Mouse (Mus musculus) hindbrain, embryonic 15.5 days (tissue): ENCODE results near the gene Gm5136. TPM values are rescaled to one million over a fixed set of nuclear protein-coding genes. Genes with fewer than 3 reads are reported as not detected.

ENCODE experiments used
- ATAC-seq: fragments of 200-750 bp; cut with Nextera tagmentation; 2 replicates; pipeline ENCODE4 v1.8.0; 2017; ENCODE audit warnings: low read depth, moderate number of reproducible peaks, moderate TSS enrichment; ENCODE audit not compliant: low FRiP score
- H3K27ac ChIP-seq: fragments of 300-500 bp; sonication (generic); replicated peaks from 2 replicates; pipeline ENCODE4 v1.5.1; 2015; ENCODE audit warnings: mild to moderate bottlenecking, inconsistent platforms
- H3K27me3 ChIP-seq: fragments of 300-500 bp; sonication (generic); 2 replicates; pipeline ENCODE4 v1.6.1; 2015; ENCODE audit warnings: control low read depth, inconsistent platforms
- H3K36me3 ChIP-seq: fragments of 300-500 bp; sonication (generic); 2 replicates; pipeline ENCODE4 v1.6.1; 2015; ENCODE audit warnings: control low read depth, inconsistent platforms
- H3K4me1 ChIP-seq: fragments of 300-500 bp; sonication (generic); replicated peaks from 2 replicates; pipeline ENCODE4 v1.6.1; 2015; ENCODE audit warnings: control low read depth, inconsistent platforms
- H3K4me2 ChIP-seq: fragments of 300-500 bp; sonication (generic); 2 replicates; pipeline ENCODE4 v1.6.1; 2015; ENCODE audit warnings: moderate library complexity, mild to moderate bottlenecking, inconsistent platforms
- H3K4me3 ChIP-seq: fragments of 300-500 bp; sonication (generic); 2 replicates; pipeline ENCODE4 v1.5.1; 2015; ENCODE audit warnings: mild to moderate bottlenecking, inconsistent platforms
- H3K9ac ChIP-seq: fragments of 300-500 bp; sonication (generic); 2 replicates; pipeline ENCODE4 v1.6.1; 2015; ENCODE audit warnings: inconsistent platforms
- H3K9me3 ChIP-seq: fragments of 300-500 bp; sonication (generic); 2 replicates; pipeline ENCODE4 v1.6.1; 2016; ENCODE audit warnings: control low read depth, inconsistent platforms
- WGBS: fragments of 180-500 bp; shearing (Covaris S2); methylation state at CpG from one replicate; pipeline ENCODE4 v1.1.7; 2015; 5-methylcytosine and 5-hydroxymethylcytosine counted together
- polyA plus RNA-seq: library from polyadenylated mRNA; unstranded; fragments of >200 nt; fragmentation: Nextera tagmentation; extraction: Ambion mirVana; gene quantifications from 2 replicates; pipeline ENCODE4 v1.2.1, GENCODE M21; 2015

Gene Gm5136
- polyA plus RNA-seq, 1 experiment from 2014 or later: 0.21 TPM

DNA sequence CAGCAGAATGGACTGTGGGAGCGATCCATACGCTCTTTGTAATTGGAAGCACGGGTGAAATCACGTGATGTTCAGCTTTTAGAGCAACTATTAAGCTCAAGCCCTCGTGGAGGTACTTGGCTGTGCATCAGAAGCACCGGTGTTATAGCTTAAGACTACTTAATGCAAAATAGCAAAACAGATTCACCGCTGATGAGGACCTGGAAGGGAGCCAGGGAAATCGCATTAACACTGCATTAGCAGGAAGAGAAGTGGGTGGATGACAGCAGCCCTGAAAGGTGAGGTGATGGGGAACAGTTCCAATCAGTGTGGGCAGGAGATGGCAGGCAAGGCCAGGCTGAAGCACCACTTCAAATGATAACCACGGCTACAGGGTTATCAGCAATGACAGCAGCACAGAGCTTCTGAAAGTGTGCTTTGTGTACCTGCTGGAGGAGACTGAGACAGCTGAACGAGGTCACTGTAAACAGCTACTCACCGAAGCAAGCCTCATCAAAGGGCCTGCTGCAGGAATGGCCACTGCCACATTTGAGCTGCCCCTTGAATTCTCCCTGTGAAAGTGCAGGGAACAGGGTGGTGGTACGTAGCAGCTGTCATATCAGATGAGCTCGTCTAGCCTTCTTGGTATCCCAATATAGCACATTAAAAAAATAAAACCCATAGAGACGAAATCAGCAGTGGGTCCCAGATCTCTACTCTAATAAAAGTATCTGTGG, 20.1 kb downstream of the Gm5136 start:
- no peak overlapping the region for H3K4me2 ChIP-seq
- peaks cover 16% of the 10 kb centered on the region; the same call in 1 of the 2 replicates for H3K4me1 ChIP-seq
- peak; percentile 74 for ATAC-seq
- no peaks in the 10 kb centered on the region for H3K36me3 ChIP-seq
- H3K4me3 ChIP-seq: no peak overlapping the region
- WGBS: 55% methylated on average over 14 of the region's 14 CpGs
- no peak overlapping the region for H3K9ac ChIP-seq
- H3K27me3 ChIP-seq: no peaks in the 10 kb centered on the region
- H3K27ac ChIP-seq: peak overlapping the region; percentile 23
- no peaks in the 10 kb centered on the region for H3K9me3 ChIP-seq

DNA sequence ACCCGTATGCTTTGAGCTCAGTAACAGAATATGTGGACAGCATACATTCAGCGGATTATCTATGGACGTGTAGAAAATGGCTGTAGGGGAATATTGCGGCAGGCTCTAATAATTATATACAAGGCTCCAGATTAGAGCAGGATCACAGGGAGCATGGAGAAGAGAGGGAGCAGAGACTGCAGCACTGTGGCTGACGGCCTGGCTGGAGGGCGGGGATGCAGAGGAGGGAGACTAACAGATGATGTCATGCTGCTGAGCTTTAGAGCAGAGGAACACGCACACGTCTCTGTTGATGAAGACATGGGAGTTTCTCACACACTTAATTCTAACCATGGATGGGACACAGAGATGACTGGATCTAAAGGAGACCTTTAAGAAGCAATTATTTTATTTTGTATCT, 22.9 kb downstream of the Gm5136 start:
- no peaks in the 10 kb centered on the region for H3K36me3 ChIP-seq
- no peaks in the 10 kb centered on the region for H3K27me3 ChIP-seq
- no peak overlapping the region for H3K4me2 ChIP-seq
- 83% methylated on average over 8 of the region's 8 CpGs for WGBS
- no peak overlapping the region for H3K4me3 ChIP-seq
- peaks cover 16% of the 10 kb centered on the region; the same call in 1 of the 2 replicates for H3K4me1 ChIP-seq
- ATAC-seq: no peak
- no peak overlapping the region for H3K27ac ChIP-seq
- H3K9me3 ChIP-seq: no peaks in the 10 kb centered on the region
- H3K9ac ChIP-seq: no peak overlapping the region

DNA sequence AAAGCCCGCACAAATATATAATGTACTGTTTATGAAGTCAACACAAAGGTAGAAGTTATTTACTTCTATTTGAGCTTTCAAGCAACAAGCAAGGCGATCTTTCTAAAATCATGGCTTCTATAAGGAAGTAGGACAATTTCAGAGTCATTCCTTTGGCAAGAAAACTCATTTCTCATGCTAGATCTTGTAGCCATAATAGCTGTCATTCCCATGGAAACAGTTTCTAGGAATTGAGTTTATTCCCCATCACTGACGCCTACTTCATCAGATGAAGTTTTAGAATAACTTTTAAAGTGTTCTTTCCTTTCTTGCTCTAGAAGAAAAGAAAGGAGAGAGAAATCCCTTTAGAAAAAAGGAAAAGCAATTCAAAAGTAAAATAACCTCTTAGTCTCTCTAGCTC, 31.0 kb downstream of the Gm5136 start:
- no peaks in the 10 kb centered on the region for H3K4me1 ChIP-seq
- ATAC-seq: no peak
- no peak overlapping the region for H3K9ac ChIP-seq
- no peaks in the 10 kb centered on the region for H3K9me3 ChIP-seq
- H3K36me3 ChIP-seq: no peaks in the 10 kb centered on the region
- no peak overlapping the region for H3K27ac ChIP-seq
- 84% methylated on average over 3 of the region's 3 CpGs for WGBS
- H3K4me2 ChIP-seq: no peak overlapping the region
- no peak overlapping the region for H3K4me3 ChIP-seq
- H3K27me3 ChIP-seq: no peaks in the 10 kb centered on the region

DNA sequence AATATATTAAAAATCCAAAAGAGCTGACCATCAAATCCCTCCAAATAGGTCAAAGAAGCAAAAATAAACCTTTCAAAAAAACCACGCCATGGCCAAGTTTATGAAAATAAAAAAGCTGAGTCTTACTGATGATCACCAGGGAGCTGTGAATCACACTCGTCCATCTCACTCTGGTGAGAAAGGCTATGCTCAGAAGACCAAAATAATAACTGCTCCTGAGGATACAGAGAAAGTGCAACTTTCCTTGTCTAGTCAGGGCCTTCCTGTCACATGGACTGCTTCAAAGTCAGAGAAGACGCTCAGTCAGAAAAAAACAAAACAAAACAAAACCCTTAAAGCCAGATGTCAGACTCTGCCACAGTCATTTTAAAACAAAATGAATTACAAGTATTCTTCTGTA, 39.7 kb downstream of the Gm5136 start:
- Histone ChIP-seq H3K27me3 (no peaks in the 10 kb centered on the region), H3K4me3 (no peak overlapping the region), H3K36me3 (no peaks in the 10 kb centered on the region), H3K9me3 (no peaks in the 10 kb centered on the region), H3K4me1 (no peaks in the 10 kb centered on the region), H3K9ac (no peak overlapping the region), H3K4me2 (no peak overlapping the region), H3K27ac (no peak overlapping the region)
- WGBS: 76% methylated on average over 3 of the region's 3 CpGs
- ATAC-seq: no peak

DNA sequence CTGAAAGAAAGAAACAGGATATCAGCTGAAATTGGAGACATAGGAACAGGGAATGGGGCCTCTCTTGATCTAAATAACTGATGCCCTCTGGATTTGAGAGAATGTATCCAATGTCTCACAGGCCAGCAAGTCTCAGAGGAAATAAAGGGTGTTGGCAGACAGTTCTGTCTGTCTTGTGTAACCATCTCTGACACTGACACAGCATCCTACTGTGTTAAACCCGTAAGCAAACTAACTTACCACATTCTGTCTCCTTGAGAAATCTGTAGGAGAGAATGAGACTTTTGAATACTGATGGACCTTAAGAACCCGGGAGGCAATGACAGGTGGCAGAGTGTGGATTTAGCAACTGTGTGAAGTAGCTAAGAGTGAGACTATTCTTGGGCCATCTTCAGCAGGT, 41.7 kb downstream of the Gm5136 start:
- H3K27me3 ChIP-seq: no peaks in the 10 kb centered on the region
- H3K4me3 ChIP-seq: no peak overlapping the region
- H3K4me2 ChIP-seq: no peak overlapping the region
- no peak overlapping the region for H3K27ac ChIP-seq
- H3K4me1 ChIP-seq: no peaks in the 10 kb centered on the region
- no peaks in the 10 kb centered on the region for H3K9me3 ChIP-seq
- no peak for ATAC-seq
- H3K36me3 ChIP-seq: no peaks in the 10 kb centered on the region
- 75% methylated on average over 2 of the region's 2 CpGs for WGBS
- no peak overlapping the region for H3K9ac ChIP-seq

DNA sequence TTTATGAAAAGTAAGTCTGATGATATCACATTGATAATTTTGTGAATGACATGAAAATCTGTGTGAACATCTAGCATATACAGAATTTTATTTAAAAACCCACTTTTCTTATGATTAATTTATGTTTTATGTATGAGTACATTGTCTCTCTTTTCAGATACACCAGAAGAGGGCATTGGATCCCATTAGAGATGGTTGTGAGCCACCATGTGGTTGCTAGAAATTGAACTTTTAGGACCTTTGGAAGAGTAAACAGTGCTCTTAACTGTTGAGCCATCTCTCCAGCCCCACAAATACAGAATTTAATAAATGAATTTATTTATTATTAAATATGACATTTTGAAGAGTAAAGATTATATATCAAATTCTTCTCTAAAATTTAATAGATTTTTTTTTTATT, 42.3 kb downstream of the Gm5136 start:
- no peak for ATAC-seq
- Histone ChIP-seq H3K4me1 (0 out of 2 replicates have a peak, but pooled peaks cover 3% of the 10 kb centered on the region), H3K36me3 (no peaks in the 10 kb centered on the region), H3K27ac (no peak overlapping the region), H3K9me3 (no peaks in the 10 kb centered on the region), H3K27me3 (no peaks in the 10 kb centered on the region), H3K9ac (no peak overlapping the region), H3K4me3 (no peak overlapping the region), H3K4me2 (no peak overlapping the region)

DNA sequence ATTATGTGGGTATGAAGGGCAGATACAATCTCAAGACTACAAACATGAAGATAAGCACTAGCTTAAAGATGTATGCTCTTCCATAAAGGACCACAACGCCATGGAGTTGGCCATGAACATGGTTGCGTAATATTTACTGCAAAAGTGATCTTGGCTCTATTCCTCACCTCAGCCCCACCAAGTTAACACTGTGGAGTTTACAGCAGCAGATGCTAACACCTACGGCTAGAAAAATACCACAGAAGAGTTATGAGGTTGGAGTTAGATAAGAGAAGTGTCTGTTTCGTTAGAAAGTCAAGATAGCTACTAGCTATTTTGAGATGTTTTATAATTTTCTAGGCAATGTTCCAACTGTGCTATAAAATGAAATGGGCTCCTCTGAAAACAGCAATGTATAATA, 43.1 kb downstream of the Gm5136 start:
- Histone ChIP-seq H3K9me3 (no peaks in the 10 kb centered on the region), H3K9ac (no peak overlapping the region), H3K4me2 (no peak overlapping the region), H3K36me3 (no peaks in the 10 kb centered on the region), H3K27ac (no peak overlapping the region), H3K27me3 (no peaks in the 10 kb centered on the region), H3K4me1 (0 out of 2 replicates have a peak, but pooled peaks cover 3% of the 10 kb centered on the region), H3K4me3 (no peak overlapping the region)
- no peak for ATAC-seq
- WGBS: 87% methylated on average over 4 of the region's 4 CpGs

DNA sequence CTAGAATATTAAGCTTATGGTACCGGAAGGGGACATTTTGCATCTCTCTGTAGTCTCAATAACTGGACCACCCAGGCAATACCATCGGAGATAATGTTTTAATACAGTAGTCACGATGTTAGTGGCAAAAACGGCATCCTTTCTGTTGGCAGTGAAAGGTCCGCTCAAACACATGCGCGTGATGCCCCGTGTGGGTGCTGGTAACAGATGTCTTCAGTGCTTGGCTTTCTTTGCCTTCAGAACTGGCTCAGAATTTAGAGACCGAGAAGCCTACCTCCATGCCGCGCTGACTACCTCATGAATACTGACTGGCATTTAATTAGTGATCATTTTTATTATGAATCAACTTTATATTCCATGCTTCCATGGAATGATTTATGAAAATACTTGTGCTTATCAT, 44.9 kb downstream of the Gm5136 start:
- WGBS: 93% methylated on average over 11 of the region's 11 CpGs
- H3K4me2 ChIP-seq: no peak overlapping the region
- no peak overlapping the region for H3K4me3 ChIP-seq
- no peaks in the 10 kb centered on the region for H3K36me3 ChIP-seq
- no peak for ATAC-seq
- no peak overlapping the region for H3K9ac ChIP-seq
- H3K27me3 ChIP-seq: no peaks in the 10 kb centered on the region
- no peaks in the 10 kb centered on the region for H3K9me3 ChIP-seq
- 0 out of 2 replicates have a peak, but pooled peaks cover 3% of the 10 kb centered on the region for H3K4me1 ChIP-seq
- no peak overlapping the region for H3K27ac ChIP-seq

DNA sequence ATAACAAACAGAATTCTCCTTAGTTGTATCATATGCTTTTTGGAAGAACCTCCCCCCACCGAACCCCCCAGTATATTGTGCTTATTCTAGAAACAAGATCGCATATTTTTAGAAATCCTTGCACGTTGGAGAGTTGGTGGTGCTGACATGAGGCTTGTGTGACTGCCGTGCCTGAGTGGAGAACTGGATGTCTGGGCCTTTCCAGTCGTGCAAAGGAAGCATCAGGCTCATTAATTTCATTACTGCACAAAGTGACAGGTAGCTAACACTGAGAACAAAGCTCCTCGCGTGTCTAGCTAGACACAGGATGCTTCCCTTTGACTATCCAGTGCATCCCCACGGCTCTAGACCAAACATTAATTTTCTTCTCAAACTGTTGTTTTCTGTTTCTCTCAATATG, 47.1 kb downstream of the Gm5136 start:
- H3K4me3 ChIP-seq: no peak overlapping the region
- no peak overlapping the region for H3K9ac ChIP-seq
- no peak overlapping the region for H3K27ac ChIP-seq
- no peak for ATAC-seq
- WGBS: 47% methylated on average over 8 of the region's 8 CpGs
- H3K4me1 ChIP-seq: peaks cover 3% of the 10 kb centered on the region; the same call in 1 of the 2 replicates
- H3K9me3 ChIP-seq: no peaks in the 10 kb centered on the region
- no peaks in the 10 kb centered on the region for H3K36me3 ChIP-seq
- no peaks in the 10 kb centered on the region for H3K27me3 ChIP-seq
- H3K4me2 ChIP-seq: no peak overlapping the region

DNA sequence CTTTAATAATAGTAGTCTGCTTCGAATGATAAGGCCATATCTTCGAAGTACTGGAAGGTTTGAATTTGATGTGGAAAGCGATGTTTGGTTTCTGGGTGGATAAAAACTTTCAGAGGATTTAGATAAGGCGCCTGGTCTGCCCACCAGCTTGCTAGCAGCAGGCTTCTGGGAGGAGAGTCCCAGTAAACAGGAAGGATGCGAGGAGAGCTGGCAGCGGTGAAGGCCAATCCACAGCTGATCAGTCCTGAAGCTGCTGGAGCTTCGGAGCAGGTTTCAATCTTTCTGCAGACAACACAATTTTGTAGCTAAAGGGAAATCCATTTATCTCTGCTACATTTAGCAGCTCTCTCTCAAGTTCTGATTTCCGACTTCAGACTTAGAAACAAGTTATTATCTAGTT, 47.9 kb downstream of the Gm5136 start:
- Histone ChIP-seq H3K27ac (no peak overlapping the region), H3K36me3 (no peaks in the 10 kb centered on the region), H3K9ac (no peak overlapping the region), H3K4me2 (no peak overlapping the region), H3K27me3 (no peaks in the 10 kb centered on the region), H3K4me1 (peaks cover 3% of the 10 kb centered on the region; the same call in 1 of the 2 replicates), H3K9me3 (no peaks in the 10 kb centered on the region), H3K4me3 (no peak overlapping the region)
- WGBS: 89% methylated on average over 8 of the region's 8 CpGs
- no peak for ATAC-seq

DNA sequence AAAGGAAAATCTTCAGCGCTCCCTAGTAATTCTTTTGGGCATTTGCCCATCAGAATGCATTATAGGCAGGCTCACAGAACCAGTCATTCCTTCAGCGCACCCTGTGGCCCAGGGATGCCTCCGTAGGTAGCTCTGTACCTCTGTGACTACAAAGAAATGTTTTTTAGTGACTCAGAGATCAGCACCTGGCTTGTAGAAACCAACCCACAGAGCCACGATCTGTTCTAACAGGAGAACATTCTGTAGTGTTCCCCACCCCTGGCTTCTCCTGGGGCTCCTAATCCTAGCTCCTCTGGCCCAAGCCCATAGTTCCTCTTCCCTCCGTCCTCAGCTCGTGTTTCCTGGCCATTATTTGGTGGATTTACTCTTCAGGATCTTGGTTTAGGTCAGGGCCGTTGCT, 50.8 kb downstream of the Gm5136 start:
- Histone ChIP-seq H3K9ac (no peak overlapping the region), H3K36me3 (no peaks in the 10 kb centered on the region), H3K27ac (peak overlapping the region; percentile 32), H3K27me3 (no peaks in the 10 kb centered on the region), H3K9me3 (no peaks in the 10 kb centered on the region), H3K4me2 (no peak overlapping the region), H3K4me1 (peaks cover 3% of the 10 kb centered on the region; the same call in 1 of the 2 replicates), H3K4me3 (no peak overlapping the region)
- no peak for ATAC-seq
- 74% methylated on average over 7 of the region's 7 CpGs for WGBS
